Mouse (Mus musculus): ENCODE measurements around the gene Fbxo42.

Fbxo42 gene

GRCm38 (mm10) chr4:141222752-141223151, 75.0 kb downstream of the Fbxo42 start:
- no peak for DNase-seq

- no peak for DNase-seq
Observed at GRCm38 (mm10) chr4:141228687-141229086, 81.0 kb downstream of the Fbxo42 start.

GRCm38 (mm10) chr4:141233196-141233595, 85.5 kb downstream of the Fbxo42 start:
- no peak for DNase-seq

- no peak for DNase-seq
Observed at GRCm38 (mm10) chr4:141235537-141236111, 87.9 kb downstream of the Fbxo42 start.

- DNase-seq: no peak
Observed at GRCm38 (mm10) chr4:141236856-141237255, 89.1 kb downstream of the Fbxo42 start.

GRCm38 (mm10) chr4:141238492-141239387, 91.0 kb downstream of the Fbxo42 start:
- DNase-seq: no peak

GRCm38 (mm10) chr4:141239388-141240125, 91.8 kb downstream of the Fbxo42 start, which contains the start of gene Arhgef19:
Arhgef19 (plus strand) TSS chr4:141239499.
- peak; percentile 93 to 97 for DNase-seq

GRCm38 (mm10) chr4:141240617-141241016, 92.9 kb downstream of the Fbxo42 start:
- peak; percentile 90 to 94 for DNase-seq

GRCm38 (mm10) chr4:141241861-141242260, 94.1 kb downstream of the Fbxo42 start:
- peak in 1 of 2 experiments; percentile 21 for DNase-seq

GRCm38 (mm10) chr4:141242651-141243241, 95.0 kb downstream of the Fbxo42 start:
- DNase-seq: peak; percentile 79 to 87

- no peak for DNase-seq
Observed at GRCm38 (mm10) chr4:141243636-141244035, 95.9 kb downstream of the Fbxo42 start.

- DNase-seq: no peak
Observed at GRCm38 (mm10) chr4:141244401-141244800, 96.7 kb downstream of the Fbxo42 start.

- DNase-seq: peak; percentile 43 to 67
Observed at GRCm38 (mm10) chr4:141244931-141245425, 97.3 kb downstream of the Fbxo42 start.

GRCm38 (mm10) chr4:141246089-141246997, 98.6 kb downstream of the Fbxo42 start:
- no peak for DNase-seq

- no peak for DNase-seq
Observed at GRCm38 (mm10) chr4:141246998-141247350, 99.3 kb downstream of the Fbxo42 start.

GRCm38 (mm10) chr4:141247776-141248613, 100.3 kb downstream of the Fbxo42 start:
- peak; percentile 27 to 53 for DNase-seq

- peak in 1 of 2 experiments; percentile 35 for DNase-seq
Observed at GRCm38 (mm10) chr4:141248614-141248978, 100.9 kb downstream of the Fbxo42 start.

- DNase-seq: no peak
Observed at GRCm38 (mm10) chr4:141249383-141249782, 101.7 kb downstream of the Fbxo42 start.

- DNase-seq: no peak
Observed at GRCm38 (mm10) chr4:141251071-141251470, 103.4 kb downstream of the Fbxo42 start.

GRCm38 (mm10) chr4:141252641-141253040, 104.9 kb downstream of the Fbxo42 start:
- DNase-seq: no peak
